Mouse (Mus musculus): ENCODE measurements around the gene Rxra. TPM values are rescaled to one million over a fixed set of nuclear protein-coding genes. Genes with fewer than 3 reads are reported as not detected.

Rxra gene
- total RNA-seq, 2 experiments from 2014 or later = 1.7 to 3.6 TPM

GRCm38 (mm10) chr2:27758414-27759301 lies 82.4 kb downstream of the Rxra start:
- ATAC-seq (replicated peaks; ENCODE audit: low FRiP score, poor library complexity, severe bottlenecking) = no peak

DNA sequence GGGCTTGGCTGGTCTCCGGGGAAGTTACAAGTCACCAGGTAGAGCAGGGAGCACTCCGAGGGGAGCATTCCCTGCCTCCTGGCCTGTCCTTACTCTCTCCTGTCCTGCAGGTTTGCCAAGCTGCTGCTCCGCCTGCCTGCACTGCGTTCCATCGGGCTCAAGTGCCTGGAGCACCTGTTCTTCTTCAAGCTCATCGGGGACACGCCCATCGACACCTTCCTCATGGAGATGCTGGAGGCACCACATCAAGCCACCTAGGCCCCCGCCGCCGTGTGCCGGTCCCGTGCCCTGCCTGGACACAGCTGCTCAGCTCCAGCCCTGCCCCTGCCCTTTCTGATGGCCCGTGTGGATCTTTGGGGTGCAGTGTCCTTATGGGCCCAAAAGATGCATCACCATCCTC lies 83.2 kb downstream of the Rxra start:
- ATAC-seq (replicated peaks; ENCODE audit: low FRiP score, poor library complexity, severe bottlenecking) = no peak

- no peak for ATAC-seq (replicated peaks; ENCODE audit: low FRiP score, poor library complexity, severe bottlenecking)
Measured at GRCm38 (mm10) chr2:27761260-27761995, 85.2 kb downstream of the Rxra start.

DNA sequence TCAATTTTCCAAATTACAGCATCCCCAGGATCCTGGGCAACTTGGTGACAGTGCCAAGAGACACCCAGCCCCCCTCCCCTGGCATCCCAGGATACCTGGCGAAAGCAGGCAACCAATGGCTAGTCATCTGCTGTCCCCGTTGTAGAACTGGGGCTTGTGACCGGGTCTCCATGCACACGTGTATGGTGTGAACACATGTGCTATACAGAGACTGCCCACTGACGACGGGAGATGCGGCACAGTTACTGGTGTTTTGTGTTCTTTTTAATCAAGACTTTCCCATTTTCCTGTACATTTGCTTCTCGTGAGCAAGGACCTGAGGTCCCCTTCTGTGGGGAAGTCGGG lies 85.7 kb downstream of the Rxra start:
- no peak for ATAC-seq (replicated peaks; ENCODE audit: low FRiP score, poor library complexity, severe bottlenecking)

GRCm38 (mm10) chr2:27762509-27762908 lies 86.3 kb downstream of the Rxra start:
- no peak for ATAC-seq (replicated peaks; ENCODE audit: low FRiP score, poor library complexity, severe bottlenecking)

DNA sequence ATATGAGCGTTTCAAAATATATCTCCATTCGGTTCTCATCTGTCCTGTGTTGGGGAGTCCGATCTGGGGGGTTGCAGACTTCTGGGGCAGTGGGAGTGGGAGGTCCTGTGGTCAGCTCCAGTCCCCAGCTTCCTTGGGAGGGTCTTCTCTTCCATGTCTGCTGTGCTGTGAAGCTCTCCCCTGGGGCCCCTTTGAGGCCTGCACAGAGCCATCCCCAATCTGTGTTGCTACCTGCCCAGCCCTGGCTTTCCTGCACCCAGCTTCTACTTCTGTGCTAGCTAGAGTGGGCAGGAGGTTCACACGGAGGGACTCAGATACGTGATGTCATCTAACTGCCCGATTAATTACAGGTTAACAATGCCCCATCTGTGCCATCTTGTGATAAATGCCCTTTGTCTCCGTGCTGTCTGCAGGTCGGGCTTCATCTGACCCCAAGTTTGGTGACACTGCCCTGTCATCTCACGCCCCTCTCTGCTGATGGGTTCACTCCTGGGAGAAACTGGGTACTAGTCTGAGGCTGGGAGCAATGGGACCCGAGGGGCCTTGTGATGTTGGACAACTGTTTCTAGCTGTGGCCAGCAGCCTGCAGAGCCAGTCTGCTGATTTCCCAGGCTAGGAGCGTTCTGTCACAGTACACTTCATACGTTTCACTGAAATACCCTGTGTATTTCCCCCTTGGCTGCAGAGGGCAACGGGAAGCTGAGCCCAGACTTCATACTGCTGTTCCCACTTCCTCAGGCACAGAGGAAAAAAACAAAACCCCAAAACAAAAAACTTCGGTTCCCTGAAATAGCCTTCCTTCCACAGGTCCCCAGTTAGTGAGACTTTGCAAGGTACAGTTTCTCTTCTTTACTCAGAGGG lies 86.9 kb downstream of the Rxra start:
- no peak for ATAC-seq (replicated peaks; ENCODE audit: low FRiP score, poor library complexity, severe bottlenecking)

- ATAC-seq (replicated peaks; ENCODE audit: low FRiP score, poor library complexity, severe bottlenecking) = no peak
Measured at GRCm38 (mm10) chr2:27764256-27764936, 88.2 kb downstream of the Rxra start.

DNA sequence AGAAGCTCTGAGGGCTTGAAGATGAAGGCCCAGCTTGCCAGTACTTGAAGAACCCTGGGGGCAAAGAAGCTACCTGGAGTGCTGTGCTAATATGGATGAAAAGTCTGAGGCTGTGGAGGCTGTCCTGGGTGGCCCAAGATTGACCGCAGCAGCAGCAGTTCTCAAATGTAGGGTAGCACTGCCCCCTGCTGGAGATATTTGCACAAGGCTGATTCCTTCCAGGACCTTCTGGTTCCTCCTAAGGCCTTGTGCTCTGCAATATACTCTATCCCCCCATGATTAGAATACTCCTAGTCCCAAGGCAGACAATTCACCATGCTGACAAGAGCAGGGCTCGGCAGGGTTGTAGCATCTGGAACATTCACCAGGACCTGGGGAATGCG lies 88.7 kb downstream of the Rxra start:
- no peak; the same call in 1 of the 2 replicates for ATAC-seq (replicated peaks; ENCODE audit: low FRiP score, poor library complexity, severe bottlenecking)

DNA sequence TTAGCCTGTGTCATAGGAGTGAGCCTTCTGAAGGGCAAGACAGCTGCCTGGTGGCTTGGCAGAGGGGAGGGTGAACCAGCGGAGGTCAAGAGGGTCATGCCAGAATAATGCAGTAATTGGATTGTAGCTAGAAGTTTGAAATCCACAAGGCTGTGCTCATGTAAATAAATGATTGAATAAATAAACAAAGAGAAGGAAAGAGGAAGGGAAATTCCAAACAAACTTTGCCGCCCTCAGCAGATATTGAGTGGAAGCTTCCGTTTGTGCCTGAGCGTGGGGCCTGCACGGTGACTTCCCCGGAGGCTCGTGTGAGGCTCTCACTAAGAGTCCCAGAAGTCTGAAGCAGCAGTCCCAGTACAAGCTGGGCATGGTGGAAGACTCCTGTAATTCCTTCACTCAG lies 91.5 kb downstream of the Rxra start:
- no peak for ATAC-seq (replicated peaks; ENCODE audit: low FRiP score, poor library complexity, severe bottlenecking)

GRCm38 (mm10) chr2:27769701-27770100 lies 93.5 kb downstream of the Rxra start:
- no peak for ATAC-seq (replicated peaks; ENCODE audit: low FRiP score, poor library complexity, severe bottlenecking)

GRCm38 (mm10) chr2:27770205-27770604 lies 94.0 kb downstream of the Rxra start:
- no peak for ATAC-seq (replicated peaks; ENCODE audit: low FRiP score, poor library complexity, severe bottlenecking)

DNA sequence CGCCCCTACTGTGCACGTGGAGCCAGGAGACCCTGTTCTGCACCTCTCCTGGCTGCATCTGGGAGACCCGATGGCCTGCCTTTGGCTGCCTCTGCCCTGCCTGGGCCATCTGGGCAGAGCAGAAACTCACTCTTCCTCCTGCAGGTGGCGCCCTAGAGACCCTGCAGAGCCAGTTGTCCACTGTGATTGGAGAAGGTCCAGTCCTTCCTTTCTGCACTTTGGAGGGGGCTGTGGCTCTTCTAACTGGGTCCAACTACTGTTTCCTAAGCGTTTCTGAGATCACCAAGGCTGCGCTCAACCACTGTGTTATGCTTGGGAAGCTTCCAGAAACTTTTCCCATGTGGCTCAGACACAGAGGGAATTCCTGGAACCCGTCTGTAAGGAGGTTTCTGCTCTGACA lies 95.7 kb downstream of the Rxra start:
- no peak for ATAC-seq (replicated peaks; ENCODE audit: low FRiP score, poor library complexity, severe bottlenecking)

DNA sequence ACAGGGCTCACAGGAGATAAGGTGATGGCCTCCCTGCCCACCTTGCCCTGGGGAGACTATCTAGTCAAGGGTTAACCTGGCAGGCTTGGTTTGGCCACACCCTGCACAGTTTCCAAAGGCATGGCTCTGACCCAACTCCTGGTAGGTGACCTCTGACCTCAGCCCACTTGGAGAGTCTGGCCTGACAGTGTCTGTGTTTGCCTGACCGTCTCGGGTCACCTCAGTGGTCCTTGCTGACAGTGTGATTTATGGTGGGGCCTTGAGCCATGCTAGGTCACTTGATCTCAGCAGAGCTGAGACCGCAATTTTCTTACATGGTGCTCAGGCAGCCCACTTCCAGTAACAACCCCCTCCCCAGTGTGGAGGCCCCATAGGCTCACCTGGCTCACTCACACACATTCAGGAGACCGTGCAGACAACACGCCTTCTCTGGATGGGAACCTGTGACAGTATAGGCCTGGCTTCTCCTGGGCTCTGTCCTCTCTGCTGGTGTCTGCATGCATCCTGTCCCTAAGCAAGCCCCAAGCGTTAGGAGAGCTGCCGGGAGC lies 96.7 kb downstream of the Rxra start:
- ATAC-seq (replicated peaks; ENCODE audit: low FRiP score, poor library complexity, severe bottlenecking) = no peak

DNA sequence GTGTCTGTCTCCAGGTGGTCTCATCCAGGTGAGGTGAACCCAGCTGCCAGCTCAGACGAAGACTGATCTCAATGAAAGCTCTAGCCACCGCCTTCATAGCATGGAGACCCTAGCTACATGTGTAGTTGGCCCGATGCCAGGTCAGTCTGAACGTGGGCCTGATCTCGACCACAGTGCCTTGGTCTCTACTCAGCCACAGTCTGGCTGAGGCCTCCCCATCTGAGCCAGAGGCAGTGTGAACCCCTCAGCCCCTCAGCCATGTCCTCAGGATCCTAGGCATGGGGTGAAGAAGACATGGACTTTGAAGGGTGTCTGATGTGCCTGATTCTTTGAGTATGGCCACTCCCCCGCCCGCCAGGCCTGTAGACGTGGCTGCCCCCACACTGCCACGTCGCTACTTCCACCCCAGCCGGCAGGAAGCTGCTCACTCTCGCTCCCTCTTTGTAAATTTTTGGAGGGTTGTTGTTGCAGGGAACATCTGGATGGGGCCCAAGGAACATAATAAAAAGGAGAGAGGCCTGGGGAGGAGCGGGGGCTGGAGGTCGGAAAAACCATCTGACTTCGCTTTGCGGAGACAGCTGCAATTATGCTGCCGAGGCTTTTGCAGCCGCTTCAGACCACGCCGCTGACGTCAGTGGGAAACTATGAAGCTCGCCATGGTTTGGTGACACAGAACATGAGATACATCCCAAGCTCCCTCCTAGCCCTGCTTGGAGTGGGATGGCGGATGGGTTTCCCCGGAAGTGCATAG lies 97.9 kb downstream of the Rxra start:
- ATAC-seq (replicated peaks; ENCODE audit: low FRiP score, poor library complexity, severe bottlenecking) = no peak

DNA sequence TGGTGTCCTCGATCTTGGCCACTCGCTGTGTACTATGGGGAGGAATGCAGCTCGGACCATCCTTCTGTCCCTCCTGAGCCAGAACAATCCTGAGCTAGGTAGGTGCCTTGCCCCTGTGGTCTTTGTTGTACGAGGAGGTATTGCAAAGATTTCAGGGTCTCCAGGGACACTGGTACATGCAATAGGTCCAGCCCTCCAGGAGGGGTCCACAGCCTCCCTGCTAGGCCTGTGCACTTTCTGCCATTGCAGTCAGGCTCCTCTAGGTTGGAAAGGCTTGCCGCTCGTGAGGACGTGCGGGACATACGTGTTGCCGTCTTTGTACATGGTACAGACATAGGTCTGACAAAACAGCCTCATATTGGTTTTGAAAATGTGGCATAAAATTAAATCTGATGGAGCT lies 98.8 kb downstream of the Rxra start:
- ATAC-seq (replicated peaks; ENCODE audit: low FRiP score, poor library complexity, severe bottlenecking) = no peak

DNA sequence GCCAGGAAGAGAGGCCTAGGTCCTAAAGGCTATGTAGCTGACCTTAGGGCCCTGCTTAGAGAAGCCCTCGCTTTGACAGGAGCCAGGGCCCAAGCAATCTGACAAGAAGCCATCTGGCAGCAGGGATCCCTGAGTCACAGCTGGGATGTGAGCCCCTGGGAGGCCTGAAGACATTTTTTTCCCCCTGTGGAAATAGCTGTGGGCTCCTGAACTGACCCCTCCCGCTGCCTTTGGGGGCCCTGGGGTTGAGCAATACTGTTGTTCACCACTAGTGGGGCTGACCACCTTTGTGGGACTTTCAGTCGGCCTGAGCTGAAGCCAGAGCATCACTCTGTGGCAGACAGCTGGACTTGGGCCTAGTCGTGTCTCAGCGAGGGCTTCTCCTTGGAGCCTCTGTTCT lies 99.4 kb downstream of the Rxra start:
- ATAC-seq (replicated peaks; ENCODE audit: low FRiP score, poor library complexity, severe bottlenecking) = no peak

DNA sequence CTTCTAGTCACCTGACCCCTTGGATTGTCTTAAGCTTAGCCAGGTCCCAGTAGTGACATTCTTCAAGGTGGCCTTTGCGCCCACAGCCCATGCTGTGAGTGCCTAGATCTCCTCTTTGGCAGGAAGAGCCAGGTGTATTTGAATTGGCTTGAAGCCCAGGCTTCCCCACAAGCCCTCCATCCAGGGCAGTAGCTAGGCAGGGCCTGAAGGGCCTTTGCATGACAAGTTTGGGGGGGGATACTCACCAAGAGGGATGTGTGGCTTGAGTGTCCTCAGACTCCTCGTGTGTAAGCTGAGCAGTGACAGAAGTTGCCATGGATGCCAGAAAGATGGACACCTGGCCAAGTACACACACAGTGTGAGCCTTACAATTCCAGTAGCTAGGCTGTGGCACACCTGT lies 101.5 kb downstream of the Rxra start:
- no peak for ATAC-seq (replicated peaks; ENCODE audit: low FRiP score, poor library complexity, severe bottlenecking)

DNA sequence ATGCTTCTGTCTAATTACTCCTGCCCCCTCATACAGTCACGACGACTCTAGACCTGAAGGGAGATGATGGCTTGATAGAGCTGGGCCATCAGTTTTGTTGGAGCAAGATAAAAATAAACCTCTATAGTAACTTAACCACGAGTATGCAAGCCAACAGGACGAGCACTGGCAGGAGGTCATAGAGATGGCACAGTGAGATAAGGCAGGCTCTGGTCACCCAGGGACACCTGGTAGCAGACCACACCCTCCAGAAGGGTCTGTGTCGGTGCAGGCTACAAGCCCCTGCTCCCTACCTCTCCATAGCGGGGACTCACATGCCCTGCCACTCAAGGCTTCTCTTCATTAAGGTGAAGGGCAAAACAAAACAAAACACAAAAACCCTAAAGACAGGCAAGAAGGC lies 102.0 kb downstream of the Rxra start:
- ATAC-seq (replicated peaks; ENCODE audit: low FRiP score, poor library complexity, severe bottlenecking) = no peak

DNA sequence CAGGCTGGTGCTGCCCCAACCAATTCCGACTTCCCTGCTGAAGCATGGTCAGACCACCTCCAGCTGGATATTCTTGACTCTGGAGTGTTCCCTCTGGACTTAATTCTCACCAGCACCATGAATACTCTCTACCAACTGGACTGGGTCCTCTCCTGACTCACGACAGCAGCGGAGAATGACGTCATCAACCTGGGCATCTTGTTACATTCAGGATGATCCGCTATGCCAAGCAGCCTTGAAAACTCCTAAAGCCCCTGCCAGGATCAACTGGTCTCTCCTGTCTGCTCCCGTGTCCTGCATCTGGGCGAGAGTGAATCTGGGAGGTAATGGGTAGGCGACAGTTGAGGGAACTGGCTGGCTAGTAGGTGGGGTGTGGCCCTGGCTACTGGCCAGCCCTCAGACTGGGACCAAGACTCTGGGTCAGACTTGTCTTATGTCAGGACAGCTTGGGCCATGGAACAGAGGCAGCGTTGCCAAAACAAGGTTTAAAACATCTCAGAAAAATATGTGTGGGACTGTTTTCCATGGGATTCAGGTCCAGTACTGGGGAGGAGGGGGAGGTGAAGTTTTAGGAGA lies 103.1 kb downstream of the Rxra start:
- no peak for ATAC-seq (replicated peaks; ENCODE audit: low FRiP score, poor library complexity, severe bottlenecking)

All from erythroid progenitor cell, adult 5-6 weeks (primary cell).